Mouse (Mus musculus) lung, adult 2 months (tissue): Measurements from ENCODE around the gene Cav3.

Experiments used
- CTCF ChIP-seq: fragments of 200-500 bp; IDR thresholded peaks from 2 replicates; pipeline ENCODE4 v1.5.1; 2011; ENCODE audit warnings: mild to moderate bottlenecking, low read length, control low read depth; ENCODE audit not compliant: insufficient read depth
- POLR2A ChIP-seq: fragments of 200-500 bp; IDR thresholded peaks from 2 replicates; pipeline ENCODE4 v1.6.1; 2011; ENCODE audit warnings: low read depth, mild to moderate bottlenecking, control low read depth, low read length, borderline replicate concordance; ENCODE audit errors: extremely low read depth

DNA sequence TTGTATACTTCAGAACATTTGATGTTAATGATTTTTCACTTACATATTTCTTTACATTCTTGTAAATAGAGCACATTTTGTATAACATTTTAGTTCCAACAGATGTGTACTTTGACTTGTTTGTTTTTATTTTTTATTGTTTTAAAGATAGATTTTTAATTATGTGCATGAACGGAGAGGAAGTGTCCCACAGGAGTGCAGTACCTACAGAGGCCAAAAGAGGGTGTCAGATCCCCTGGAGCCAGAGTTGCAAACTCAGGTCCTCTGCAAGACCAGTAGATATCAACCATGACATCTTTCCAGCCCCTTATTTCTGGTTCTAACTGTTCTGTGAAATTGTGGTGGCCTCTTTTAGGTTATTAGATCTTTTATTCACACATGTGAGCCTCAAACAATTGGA lies 38.4 kb upstream of the Cav3 start:
- TF ChIP-seq CTCF (no peak), POLR2A (no peak)
